Mouse (Mus musculus): ENCODE data around the gene Gm13275. TPM values are rescaled to one million over a fixed set of nuclear protein-coding genes. Genes with fewer than 3 reads are reported as not detected.
"Not testable (repeated sequence)": the region's sequence is repeated elsewhere in the genome, so short reads cannot be mapped to it uniquely, and the experiment has no call there.

Gm13275 gene
- not detected for total RNA-seq (2021)
- long read RNA-seq: 0 reads

GRCm38 (mm10) chr4:88793936-88794675 is at the start of gene Gm13275:
TSS of gene Gm13275 (plus strand) at chr4:88794487.
- peak; percentile 52 to 63 for DNase-seq (ENCODE audit: low spot score in 2 of 2)

DNA sequence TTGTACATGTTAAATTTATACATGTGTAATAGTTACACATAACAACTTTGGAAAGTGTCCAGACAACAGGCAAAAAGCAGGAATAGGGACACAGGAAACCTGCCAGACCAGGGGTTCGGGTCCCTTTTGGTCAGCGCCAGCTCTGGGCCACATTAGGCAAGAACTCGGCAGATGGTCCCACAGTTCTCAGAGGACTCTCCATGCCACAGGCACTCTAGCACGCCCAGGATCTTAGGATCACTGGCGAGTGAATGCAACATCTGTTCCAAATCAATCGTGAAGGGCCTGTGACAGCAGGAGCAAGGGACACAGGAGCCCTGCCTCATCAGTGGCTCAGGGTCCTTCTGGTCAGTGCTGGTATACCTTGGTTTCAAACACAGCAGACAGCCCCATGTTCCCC is 44.4 kb upstream of the Gm13275 start:
- no peak for DNase-seq (ENCODE audit: low spot score in 2 of 2)

GRCm38 (mm10) chr4:88754818-88755340 is 39.4 kb upstream of the Gm13275 start, which contains the start of gene Gm13271:
TSS of gene Gm13271 (plus strand) at chr4:88754868.
- peak; percentile 64 to 72 for DNase-seq (ENCODE audit: low spot score in 2 of 2)

GRCm38 (mm10) chr4:88756581-88757513 is 37.4 kb upstream of the Gm13275 start:
- not testable (repeated sequence) for DNase-seq (ENCODE audit: low spot score in 2 of 2)

GRCm38 (mm10) chr4:88757628-88758031 is 36.7 kb upstream of the Gm13275 start:
- peak; percentile 90 to 95 for DNase-seq (ENCODE audit: low spot score in 2 of 2)

DNA sequence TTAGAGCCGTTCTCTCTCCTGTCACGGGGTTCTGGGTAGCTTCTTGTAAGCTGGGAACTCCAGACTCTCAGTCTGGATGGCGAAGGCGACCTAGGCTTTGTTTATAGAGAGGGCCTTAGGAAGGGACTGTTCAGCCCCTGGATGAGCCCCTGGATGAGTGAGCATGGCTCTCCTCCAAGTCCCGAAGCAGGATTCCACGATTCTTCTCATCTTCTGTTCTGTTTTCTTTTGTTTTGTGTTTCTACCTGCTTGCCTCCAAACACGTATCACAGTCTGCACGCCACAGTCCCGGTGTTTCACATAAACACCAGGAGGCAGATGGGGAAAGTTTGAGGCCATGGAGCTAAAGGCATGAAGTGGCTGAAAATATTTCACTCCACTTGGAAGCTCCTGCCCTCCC is 35.5 kb upstream of the Gm13275 start:
- DNase-seq (ENCODE audit: low spot score in 2 of 2): peak in 1 of 2 experiments; percentile 10

- peak in 1 of 2 experiments; percentile 17 for DNase-seq (ENCODE audit: low spot score in 2 of 2)
Measured at GRCm38 (mm10) chr4:88759610-88760268, 34.5 kb upstream of the Gm13275 start, which contains the start of gene Gm13283. TSS of gene Gm13283 (plus strand) at chr4:88760119.

DNA sequence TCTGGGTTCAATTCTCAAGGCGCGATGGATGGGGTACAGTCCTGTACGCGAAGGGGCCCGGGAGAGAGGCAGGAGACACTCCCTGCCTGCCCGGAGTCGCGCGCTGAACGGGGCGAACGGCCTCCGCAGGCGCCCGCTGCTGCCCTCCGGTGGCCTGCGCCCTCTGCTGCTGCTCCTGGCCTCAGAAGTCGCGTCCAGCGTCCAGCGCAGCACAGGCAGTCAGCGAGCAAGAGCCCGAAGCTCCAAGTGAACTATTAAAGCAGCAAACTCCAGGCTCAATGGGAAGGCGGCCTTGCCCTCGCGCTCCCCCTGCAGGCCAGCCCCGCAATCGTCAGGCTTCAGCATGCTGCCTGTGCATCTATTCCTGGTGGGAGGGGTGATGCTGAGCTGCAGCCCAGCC is 33.9 kb upstream of the Gm13275 start:
- peak; percentile 21 to 48 for DNase-seq (ENCODE audit: low spot score in 2 of 2)

- peak; percentile 61 to 71 for DNase-seq (ENCODE audit: low spot score in 2 of 2)
Measured at GRCm38 (mm10) chr4:88761776-88762175, 32.5 kb upstream of the Gm13275 start.

DNA sequence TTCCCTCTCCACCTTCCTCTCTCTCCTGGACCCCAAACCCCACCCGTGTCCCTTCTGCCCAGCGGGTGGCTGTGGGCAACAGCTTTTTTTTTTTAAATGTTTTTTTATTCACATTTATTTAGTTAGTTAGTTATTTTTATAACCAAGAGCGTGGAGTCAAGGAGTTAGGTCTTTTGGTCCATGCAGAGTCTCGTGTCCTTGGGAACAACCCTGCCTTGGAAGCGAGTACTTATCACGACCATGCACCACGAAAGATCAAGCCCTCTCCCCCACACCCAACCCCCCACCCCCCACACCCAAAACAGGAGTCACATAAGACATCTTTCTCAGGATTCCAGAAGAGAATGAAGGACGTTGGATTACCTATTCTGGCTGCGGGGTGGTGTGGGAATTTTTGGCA is 31.9 kb upstream of the Gm13275 start:
- DNase-seq (ENCODE audit: low spot score in 2 of 2): peak in 1 of 2 experiments; percentile 17

DNA sequence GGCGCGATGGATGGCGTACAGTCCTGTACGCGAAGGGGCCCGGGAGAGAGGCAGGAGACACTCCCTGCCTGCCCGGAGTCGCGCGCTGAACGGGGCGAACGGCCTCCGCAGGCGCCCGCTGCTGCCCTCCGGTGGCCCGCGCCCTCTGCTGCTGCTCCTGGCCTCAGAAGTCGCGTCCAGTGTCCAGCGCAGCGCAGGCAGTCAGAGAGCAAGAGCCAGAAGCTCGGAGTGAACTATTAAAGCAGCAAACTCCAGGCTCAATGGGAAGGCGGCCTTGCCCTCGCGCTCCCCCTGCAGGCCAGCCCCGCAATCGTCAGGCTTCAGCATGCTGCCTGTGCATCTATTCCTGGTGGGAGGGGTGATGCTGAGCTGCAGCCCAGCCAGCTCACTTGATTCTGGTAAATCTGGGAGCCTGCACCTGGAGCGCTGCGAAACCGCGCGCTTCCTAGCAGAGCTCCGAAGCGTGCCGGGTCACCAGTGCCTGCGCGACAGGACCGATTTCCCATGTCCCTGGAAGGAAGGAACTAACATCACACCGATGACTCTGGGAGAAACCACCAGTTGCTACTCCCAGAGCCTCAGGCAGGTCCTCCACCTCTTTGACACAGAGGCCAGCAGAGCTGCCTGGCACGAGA is 30.8 kb upstream of the Gm13275 start:
- DNase-seq (ENCODE audit: low spot score in 2 of 2): peak in 1 of 2 experiments; percentile 16

DNA sequence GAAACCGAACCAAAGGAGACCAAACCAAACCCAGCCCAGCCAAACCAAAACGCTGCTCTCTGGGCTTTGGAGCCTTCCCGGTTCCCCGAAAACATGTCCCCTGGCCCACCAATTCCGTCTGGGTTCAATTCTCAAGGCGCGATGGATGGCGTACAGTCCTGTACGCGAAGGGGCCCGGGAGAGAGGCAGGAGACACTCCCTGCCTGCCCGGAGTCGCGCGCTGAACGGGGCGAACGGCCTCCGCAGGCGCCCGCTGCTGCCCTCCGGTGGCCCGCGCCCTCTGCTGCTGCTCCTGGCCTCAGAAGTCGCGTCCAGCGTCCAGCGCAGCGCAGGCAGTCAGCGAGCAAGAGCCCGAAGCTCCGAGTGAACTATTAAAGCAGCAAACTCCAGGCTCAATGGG is 20.8 kb upstream of the Gm13275 start, which contains the start of gene Gm13290:
Gene Gm13290 (plus strand): TSS at position 301 of the 400 bp plus-strand sequence.
- DNase-seq (ENCODE audit: low spot score in 2 of 2): not testable (repeated sequence)

- not testable (repeated sequence) for DNase-seq (ENCODE audit: low spot score in 2 of 2)
Measured at GRCm38 (mm10) chr4:88776622-88777021, 17.7 kb upstream of the Gm13275 start, which contains the start of gene Gm13289. TSS of gene Gm13289 (plus strand) at chr4:88776922.

GRCm38 (mm10) chr4:88779550-88779949 is 14.7 kb upstream of the Gm13275 start, which contains the start of gene Gm13272:
TSS of gene Gm13272 (plus strand) at chr4:88779850.
- not testable (repeated sequence) for DNase-seq (ENCODE audit: low spot score in 2 of 2)

GRCm38 (mm10) chr4:88780320-88780719 is 14.0 kb upstream of the Gm13275 start:
- not testable (repeated sequence) for DNase-seq (ENCODE audit: low spot score in 2 of 2)

DNA sequence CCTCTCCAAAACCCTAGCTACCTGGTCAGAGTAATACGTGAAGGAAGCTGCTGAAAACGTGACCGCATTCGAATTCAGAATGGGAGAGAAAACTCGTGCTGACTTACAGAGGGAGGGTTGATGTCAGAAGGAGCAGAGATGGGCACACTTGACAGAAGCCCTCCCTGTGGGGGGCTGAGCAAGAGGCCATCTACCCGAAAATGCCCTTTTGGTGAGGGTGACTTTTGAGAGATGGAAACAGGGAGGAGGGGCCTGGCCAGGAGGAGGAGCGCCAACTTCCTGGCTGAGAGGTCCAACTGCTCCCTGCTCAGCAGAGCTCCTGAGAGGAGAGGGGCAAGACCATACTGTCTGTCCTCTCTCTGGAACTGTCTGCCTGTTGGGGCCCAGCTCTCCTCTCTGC is 12.5 kb upstream of the Gm13275 start, which contains the start of gene Ifnz:
Gene Ifnz (plus strand): TSS at position 301 of the 400 bp plus-strand sequence.
- not testable (repeated sequence) for DNase-seq (ENCODE audit: low spot score in 2 of 2)

- not testable (repeated sequence) for DNase-seq (ENCODE audit: low spot score in 2 of 2)
Measured at GRCm38 (mm10) chr4:88782335-88782734, 12.0 kb upstream of the Gm13275 start.

DNA sequence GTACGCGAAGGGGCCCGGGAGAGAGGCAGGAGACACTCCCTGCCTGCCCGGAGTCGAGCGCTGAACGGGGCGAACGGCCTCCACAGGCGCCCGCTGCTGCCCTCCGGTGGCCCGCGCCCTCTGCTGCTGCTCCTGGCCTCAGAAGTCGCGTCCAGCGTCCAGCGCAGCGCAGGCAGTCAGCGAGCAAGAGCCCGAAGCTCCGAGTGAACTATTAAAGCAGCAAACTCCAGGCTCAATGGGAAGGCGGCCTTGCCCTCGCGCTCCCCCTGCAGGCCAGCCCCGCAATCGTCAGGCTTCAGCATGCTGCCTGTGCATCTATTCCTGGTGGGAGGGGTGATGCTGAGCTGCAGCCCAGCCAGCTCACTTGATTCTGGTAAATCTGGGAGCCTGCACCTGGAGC is 8.9 kb upstream of the Gm13275 start, which contains the start of gene Gm13276:
Gene Gm13276 (plus strand): TSS at position 301 of the 400 bp plus-strand sequence.
- DNase-seq (ENCODE audit: low spot score in 2 of 2): not testable (repeated sequence)

GRCm38 (mm10) chr4:88788402-88788801 is 5.9 kb upstream of the Gm13275 start, which contains the start of gene Gm13277:
TSS of gene Gm13277 (plus strand) at chr4:88788632.
- peak; percentile 58 to 79 for DNase-seq (ENCODE audit: low spot score in 2 of 2)

DNA sequence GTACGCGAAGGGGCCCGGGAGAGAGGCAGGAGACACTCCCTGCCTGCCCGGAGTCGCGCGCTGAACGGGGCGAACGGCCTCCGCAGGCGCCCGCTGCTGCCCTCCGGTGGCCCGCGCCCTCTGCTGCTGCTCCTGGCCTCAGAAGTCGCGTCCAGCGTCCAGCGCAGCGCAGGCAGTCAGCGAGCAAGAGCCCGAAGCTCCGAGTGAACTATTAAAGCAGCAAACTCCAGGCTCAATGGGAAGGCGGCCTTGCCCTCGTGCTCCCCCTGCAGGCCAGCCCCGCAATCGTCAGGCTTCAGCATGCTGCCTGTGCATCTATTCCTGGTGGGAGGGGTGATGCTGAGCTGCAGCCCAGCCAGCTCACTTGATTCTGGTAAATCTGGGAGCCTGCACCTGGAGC is 3.0 kb upstream of the Gm13275 start, which contains the start of gene Gm13278:
Gene Gm13278 (plus strand): TSS at position 301 of the 400 bp plus-strand sequence.
- not testable (repeated sequence) for DNase-seq (ENCODE audit: low spot score in 2 of 2)
